Mouse (Mus musculus) embryonic facial prominence, embryonic 12.5 days (tissue): Measurements from ENCODE around the gene Arl6ip1. TPM values are rescaled to one million over a fixed set of nuclear protein-coding genes. Genes with fewer than 3 reads are reported as not detected.

Source experiments
- ATAC-seq: fragments of 200-750 bp; cut with Nextera tagmentation; 2 replicates; pipeline ENCODE4 v1.8.0; 2017; ENCODE audit not compliant: insufficient number of reproducible peaks, insufficient read depth, low FRiP score, low TSS enrichment
- H3K27ac ChIP-seq: fragments of 300-500 bp; sonication (generic); 2 replicates; pipeline ENCODE4 v1.5.1; 2016; ENCODE audit warnings: mild to moderate bottlenecking
- H3K27me3 ChIP-seq: fragments of 300-500 bp; sonication (generic); 2 replicates; pipeline ENCODE4 v1.6.1; 2016; ENCODE audit warnings: mild to moderate bottlenecking, moderate library complexity
- H3K36me3 ChIP-seq: fragments of 300-500 bp; sonication (generic); 2 replicates; pipeline ENCODE4 v1.6.1; 2016; ENCODE audit warnings: mild to moderate bottlenecking
- H3K4me1 ChIP-seq: fragments of 300-500 bp; sonication (generic); 2 replicates; pipeline ENCODE4 v1.6.1; 2016
- H3K4me2 ChIP-seq: fragments of 300-500 bp; sonication (generic); replicated peaks from 2 replicates; pipeline ENCODE4 v1.6.1; 2016; ENCODE audit warnings: mild to moderate bottlenecking, moderate library complexity
- H3K4me3 ChIP-seq: fragments of 300-500 bp; sonication (generic); 2 replicates; pipeline ENCODE4 v1.5.1; 2016; ENCODE audit warnings: mild to moderate bottlenecking
- H3K9ac ChIP-seq: fragments of 300-500 bp; sonication (generic); 2 replicates; pipeline ENCODE4 v1.6.1; 2016; ENCODE audit warnings: mild to moderate bottlenecking, moderate library complexity
- H3K9me3 ChIP-seq: fragments of 300-500 bp; sonication (generic); 2 replicates; pipeline ENCODE4 v1.6.1; 2016; ENCODE audit warnings: mild to moderate bottlenecking, moderate library complexity
- WGBS: fragments of 180-500 bp; shearing (Covaris S2); methylation state at CpG from one replicate; pipeline ENCODE4 v1.1.7; 2016; 5-methylcytosine and 5-hydroxymethylcytosine counted together
- polyA plus RNA-seq: library from polyadenylated mRNA; unstranded; fragments of >200 nt; fragmentation: Nextera tagmentation; extraction: Ambion mirVana; gene quantifications from 2 replicates; pipeline ENCODE4 v1.2.1, GENCODE M21; 2016

The Arl6ip1 gene
- polyA plus RNA-seq, 1 experiment from 2014 or later = 440 TPM

- peaks cover 24% of the 10 kb centered on the region for H3K4me1 ChIP-seq
- H3K27ac ChIP-seq = no peak overlapping the region
- no peak overlapping the region for H3K9ac ChIP-seq
- H3K9me3 ChIP-seq = no peaks in the 10 kb centered on the region
- H3K27me3 ChIP-seq = no peaks in the 10 kb centered on the region
- H3K4me2 ChIP-seq = peak overlapping the region; percentile 69
- 78% methylated on average over 11 of the region's 11 CpGs for WGBS
- no peak for ATAC-seq
- no peak overlapping the region for H3K4me3 ChIP-seq
- peaks cover 28% of the 10 kb centered on the region for H3K36me3 ChIP-seq
Observed at GRCm38 (mm10) chr7:118126219-118126875, 3.1 kb downstream of the Arl6ip1 start.

GRCm38 (mm10) chr7:118125736-118126135, 3.7 kb downstream of the Arl6ip1 start:
- no peak overlapping the region for H3K9ac ChIP-seq
- peaks cover 34% of the 10 kb centered on the region for H3K36me3 ChIP-seq
- H3K9me3 ChIP-seq = no peaks in the 10 kb centered on the region
- no peaks in the 10 kb centered on the region for H3K27me3 ChIP-seq
- no peak overlapping the region for H3K27ac ChIP-seq
- H3K4me2 ChIP-seq = no peak overlapping the region
- ATAC-seq = no peak
- no peak overlapping the region for H3K4me3 ChIP-seq
- H3K4me1 ChIP-seq = peaks cover 24% of the 10 kb centered on the region

GRCm38 (mm10) chr7:118123512-118124411, 5.7 kb downstream of the Arl6ip1 start:
- Histone ChIP-seq H3K9me3 (no peaks in the 10 kb centered on the region), H3K27ac (no peak overlapping the region), H3K36me3 (peaks cover 52% of the 10 kb centered on the region), H3K4me2 (no peak overlapping the region), H3K27me3 (no peaks in the 10 kb centered on the region), H3K4me1 (peaks cover 20% of the 10 kb centered on the region), H3K4me3 (no peak overlapping the region), H3K9ac (no peak overlapping the region)
- WGBS = 87% methylated on average over 4 of the region's 4 CpGs
- no peak for ATAC-seq

- H3K4me1 ChIP-seq = peaks cover 10% of the 10 kb centered on the region
Observed at GRCm38 (mm10) chr7:118122235-118122634, 7.2 kb downstream of the Arl6ip1 start.

GRCm38 (mm10) chr7:118120654-118121053, 8.8 kb downstream of the Arl6ip1 start:
- H3K9ac ChIP-seq = no peak overlapping the region
- ATAC-seq = no peak
- no peaks in the 10 kb centered on the region for H3K4me1 ChIP-seq
- no peak overlapping the region for H3K4me3 ChIP-seq
- H3K9me3 ChIP-seq = no peaks in the 10 kb centered on the region
- 71% methylated on average over 1 of the region's 1 CpGs for WGBS
- no peak overlapping the region for H3K27ac ChIP-seq
- no peaks in the 10 kb centered on the region for H3K27me3 ChIP-seq
- no peak overlapping the region for H3K4me2 ChIP-seq
- H3K36me3 ChIP-seq = peaks cover 58% of the 10 kb centered on the region

More at GRCm38 (mm10) chr7:118122235-118122634, 7.2 kb downstream of the Arl6ip1 start:
- Histone ChIP-seq H3K27ac (no peak overlapping the region), H3K4me3 (no peak overlapping the region), H3K4me2 (no peak overlapping the region), H3K36me3 (peaks cover 64% of the 10 kb centered on the region), H3K9me3 (no peaks in the 10 kb centered on the region), H3K27me3 (no peaks in the 10 kb centered on the region), H3K9ac (no peak overlapping the region)
- 95% methylated on average over 7 of the region's 7 CpGs for WGBS
- ATAC-seq = no peak

- Histone ChIP-seq H3K27ac (no peak overlapping the region), H3K9me3 (no peaks in the 10 kb centered on the region), H3K9ac (no peak overlapping the region), H3K4me1 (no peaks in the 10 kb centered on the region), H3K27me3 (no peaks in the 10 kb centered on the region), H3K4me2 (no peak overlapping the region), H3K36me3 (peaks cover 57% of the 10 kb centered on the region), H3K4me3 (no peak overlapping the region)
- WGBS = 82% methylated on average over 5 of the region's 5 CpGs
- no peak for ATAC-seq
Observed at GRCm38 (mm10) chr7:118119946-118120345, 9.5 kb downstream of the Arl6ip1 start.

GRCm38 (mm10) chr7:118119142-118119541, 10.3 kb downstream of the Arl6ip1 start:
- no peak overlapping the region for H3K27ac ChIP-seq

GRCm38 (mm10) chr7:118118426-118118825, 11.0 kb downstream of the Arl6ip1 start:
- H3K4me2 ChIP-seq = no peak overlapping the region
- no peak overlapping the region for H3K4me3 ChIP-seq
- no peak overlapping the region for H3K9ac ChIP-seq
- no peak overlapping the region for H3K27ac ChIP-seq
- ATAC-seq = no peak
- WGBS = 84% methylated on average over 3 of the region's 3 CpGs
- no peaks in the 10 kb centered on the region for H3K9me3 ChIP-seq
- peaks cover 13% of the 10 kb centered on the region for H3K4me1 ChIP-seq
- peaks cover 60% of the 10 kb centered on the region for H3K36me3 ChIP-seq
- H3K27me3 ChIP-seq = no peaks in the 10 kb centered on the region

More at GRCm38 (mm10) chr7:118119142-118119541, 10.3 kb downstream of the Arl6ip1 start:
- no peak overlapping the region for H3K4me3 ChIP-seq
- H3K27me3 ChIP-seq = no peaks in the 10 kb centered on the region
- no peaks in the 10 kb centered on the region for H3K9me3 ChIP-seq
- WGBS = 64% methylated on average over 2 of the region's 2 CpGs
- no peak overlapping the region for H3K4me2 ChIP-seq
- H3K4me1 ChIP-seq = peaks cover 6% of the 10 kb centered on the region
- peaks cover 57% of the 10 kb centered on the region for H3K36me3 ChIP-seq
- H3K9ac ChIP-seq = no peak overlapping the region
- ATAC-seq = no peak

- Histone ChIP-seq H3K9ac (no peak overlapping the region), H3K9me3 (no peaks in the 10 kb centered on the region), H3K36me3 (peaks cover 62% of the 10 kb centered on the region), H3K4me3 (no peak overlapping the region), H3K4me2 (no peak overlapping the region), H3K27ac (no peak overlapping the region; the same call in 1 of the 2 replicates), H3K27me3 (no peaks in the 10 kb centered on the region), H3K4me1 (peaks cover 21% of the 10 kb centered on the region)
- no peak for ATAC-seq
- 55% methylated on average over 4 of the region's 4 CpGs for WGBS
Observed at GRCm38 (mm10) chr7:118117539-118118210, 11.8 kb downstream of the Arl6ip1 start.

GRCm38 (mm10) chr7:118116787-118117538, 12.5 kb downstream of the Arl6ip1 start:
- Histone ChIP-seq H3K4me2 (peak overlapping the region; percentile 51), H3K36me3 (peaks cover 62% of the 10 kb centered on the region), H3K27ac (no peak overlapping the region; the same call in 1 of the 2 replicates), H3K9me3 (no peaks in the 10 kb centered on the region), H3K4me1 (peaks cover 28% of the 10 kb centered on the region), H3K4me3 (no peak overlapping the region), H3K27me3 (no peaks in the 10 kb centered on the region), H3K9ac (no peak overlapping the region)
- ATAC-seq = no peak
- 27% methylated on average over 8 of the region's 8 CpGs for whole genome bisulfite sequencing
